Mouse (Mus musculus): Measurements from ENCODE around the gene Trim44. TPM values are rescaled to one million over a fixed set of nuclear protein-coding genes. Genes with fewer than 3 reads are reported as not detected.
A peak's percentile ranks its signal among the peaks of the same experiment; 100 is the strongest.

The Trim44 gene
- polyA plus RNA-seq (2012; ENCODE audit: insufficient read depth, insufficient read length, missing spikeins), result 52.5 and 73.3 TPM in 2 replicates

- Histone ChIP-seq H3K27ac (replicated peaks; ENCODE audit: low read depth, low read length) (no peak within 1 kb of the TSS), H3K4me3 (ENCODE audit: insufficient read depth, low read depth, low read length) (peak within 1 kb of the TSS; percentile 14; the same call in 1 of the 2 replicates), H3K4me1 (ENCODE audit: control insufficient read depth, insufficient read depth, insufficient read length, low read length) (no peaks in the 10 kb centered on the region)
These were observed at the start of gene Trim44 for GRCm38 (mm10) chr2:102407363-102408184. Trim44 (minus strand) TSS chr2:102407828.

- Histone ChIP-seq H3K4me1 (ENCODE audit: control insufficient read depth, insufficient read depth, insufficient read length, low read length) (no peaks in the 10 kb centered on the region; the same call in 1 of the 2 replicates), H3K4me3 (ENCODE audit: insufficient read depth, low read depth, low read length) (no peak overlapping the region), H3K27ac (replicated peaks; ENCODE audit: low read depth, low read length) (no peak overlapping the region)
These were observed 47.5 kb upstream of the Trim44 start for GRCm38 (mm10) chr2:102455126-102455525.

DNA sequence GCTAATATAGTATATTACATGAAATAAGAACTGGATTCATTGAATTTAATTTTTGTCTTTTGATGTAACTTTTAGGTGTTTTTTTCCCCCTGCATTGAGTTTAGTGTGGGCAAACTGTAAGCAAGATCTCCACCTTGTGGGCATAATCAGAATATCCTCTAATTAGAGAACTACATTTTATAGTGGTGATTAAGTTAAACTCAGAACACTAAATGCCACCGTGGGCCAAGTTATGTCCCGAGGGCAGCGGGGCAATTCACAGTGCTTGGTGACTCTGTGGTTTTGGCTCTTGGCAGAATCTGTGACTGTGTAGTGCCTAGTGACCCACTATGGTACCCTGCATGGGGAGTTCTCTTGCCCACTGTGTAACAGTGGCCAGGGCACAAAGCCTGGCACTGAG, 45.8 kb upstream of the Trim44 start:
- H3K4me3 ChIP-seq (ENCODE audit: insufficient read depth, low read depth, low read length), result no peak overlapping the region
- no peak overlapping the region for H3K27ac ChIP-seq (replicated peaks; ENCODE audit: low read depth, low read length)
- no peaks in the 10 kb centered on the region; the same call in 1 of the 2 replicates for H3K4me1 ChIP-seq (ENCODE audit: control insufficient read depth, insufficient read depth, insufficient read length, low read length)

DNA sequence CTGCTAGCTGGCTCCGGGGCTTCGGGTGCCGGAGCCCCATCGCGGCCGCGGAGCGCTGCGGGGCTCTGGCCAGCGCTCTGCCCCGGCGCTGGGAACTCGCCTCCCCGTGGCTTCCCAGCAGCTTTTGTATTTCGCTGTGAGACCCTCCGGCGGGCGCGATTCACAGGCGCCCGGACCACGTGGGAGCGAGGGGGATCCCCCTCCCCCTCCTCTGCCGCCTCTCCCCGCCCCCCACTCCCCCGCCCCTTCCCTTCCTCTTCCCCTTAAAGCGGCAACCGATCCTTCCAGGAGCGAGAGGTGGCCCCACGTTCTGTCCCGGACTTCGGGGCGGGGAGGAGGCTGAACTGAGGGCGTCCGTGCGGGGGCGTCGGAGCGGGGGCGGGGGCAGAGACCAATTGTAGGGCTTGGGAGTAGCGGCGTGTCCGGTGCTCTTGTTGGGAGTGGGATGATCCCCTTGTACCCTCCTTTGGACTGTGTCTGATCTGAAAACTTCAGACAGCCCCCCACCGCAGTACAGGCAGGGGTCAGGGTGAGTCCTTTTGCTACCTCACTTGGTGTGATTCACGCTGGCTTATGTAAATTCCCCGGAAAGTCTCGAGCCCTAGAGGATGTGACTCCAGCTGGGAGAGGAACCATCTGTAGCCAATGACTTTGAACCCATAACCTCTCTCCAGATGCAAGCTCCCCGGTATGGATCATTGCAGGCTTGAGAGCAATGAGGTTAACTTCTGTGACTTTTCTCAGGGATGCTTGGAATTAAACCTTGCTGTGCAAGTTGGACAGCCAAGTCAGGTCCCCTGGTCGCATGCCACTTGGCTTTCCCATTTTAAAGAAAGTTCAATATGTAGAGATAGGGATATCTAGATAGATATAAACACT, 44.3 kb upstream of the Trim44 start, which contains the start of gene Fjx1:
Fjx1 (minus strand) TSS at position 829 of the 879 bp plus-strand sequence.
- H3K4me3 ChIP-seq (ENCODE audit: insufficient read depth, low read depth, low read length), result peak within 1 kb of the TSS; percentile 52
- no peaks in the 10 kb centered on the region; the same call in 1 of the 2 replicates for H3K4me1 ChIP-seq (ENCODE audit: control insufficient read depth, insufficient read depth, insufficient read length, low read length)
- no peak within 1 kb of the TSS for H3K27ac ChIP-seq (replicated peaks; ENCODE audit: low read depth, low read length)

DNA sequence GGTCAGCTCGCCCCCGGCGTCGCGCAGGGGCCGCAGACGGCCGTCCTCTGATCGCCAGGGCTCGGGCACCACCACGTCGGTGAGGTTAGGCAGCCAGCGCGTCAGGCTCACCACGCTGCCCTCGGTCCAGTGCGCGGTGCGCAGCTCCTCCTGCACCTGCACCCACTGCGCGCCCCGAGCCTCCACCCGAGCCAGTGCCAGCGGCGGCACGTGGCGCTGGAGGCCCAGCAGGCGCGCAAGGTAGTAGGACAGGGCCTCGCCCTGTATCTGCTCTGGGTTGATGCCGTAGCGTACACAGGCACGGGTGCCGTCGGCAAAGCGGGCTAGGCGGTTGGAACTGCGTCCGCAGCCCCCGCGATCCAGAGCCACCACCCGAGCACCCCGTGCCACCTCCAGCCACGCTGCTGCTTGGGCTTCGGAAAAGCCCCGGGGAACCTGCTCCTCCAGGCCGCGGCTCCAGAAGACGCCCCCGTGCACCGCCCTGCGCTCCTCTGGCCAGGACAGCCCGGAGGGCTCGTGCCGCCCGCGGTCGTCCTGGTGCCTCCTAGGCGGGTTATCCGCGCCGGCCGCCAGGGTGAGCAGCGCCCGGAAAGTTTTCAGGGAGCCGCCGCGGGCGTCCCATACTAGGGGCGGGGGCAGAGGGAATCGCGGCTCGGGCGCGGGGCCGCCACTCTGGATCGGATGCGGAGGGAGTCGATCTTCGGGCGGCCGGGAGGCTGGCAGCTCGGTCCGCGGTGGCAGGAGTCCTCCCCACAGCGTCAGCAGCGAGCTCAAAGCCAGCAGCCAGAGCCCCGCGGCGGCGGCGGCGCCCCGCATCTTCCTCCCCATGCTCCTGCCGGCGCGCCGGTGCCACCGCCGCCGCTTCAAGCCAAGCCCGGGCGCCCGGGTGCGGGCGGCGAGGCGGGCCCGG, 43.4 kb upstream of the Trim44 start:
- Histone ChIP-seq H3K4me1 (ENCODE audit: control insufficient read depth, insufficient read depth, insufficient read length, low read length) (no peaks in the 10 kb centered on the region; the same call in 1 of the 2 replicates), H3K27ac (replicated peaks; ENCODE audit: low read depth, low read length) (no peak overlapping the region)

GRCm38 (mm10) chr2:102450248-102450760, 42.7 kb upstream of the Trim44 start:
- Histone ChIP-seq H3K4me1 (ENCODE audit: control insufficient read depth, insufficient read depth, insufficient read length, low read length) (no peaks in the 10 kb centered on the region; the same call in 1 of the 2 replicates), H3K27ac (replicated peaks; ENCODE audit: low read depth, low read length) (no peak overlapping the region)

More for the DNA sequence above, 43.4 kb upstream of the Trim44 start:
- peak overlapping the region; percentile 52 for H3K4me3 ChIP-seq (ENCODE audit: insufficient read depth, low read depth, low read length)

GRCm38 (mm10) chr2:102449630-102450247, 42.1 kb upstream of the Trim44 start:
- H3K4me1 ChIP-seq (ENCODE audit: control insufficient read depth, insufficient read depth, insufficient read length, low read length), result no peaks in the 10 kb centered on the region; the same call in 1 of the 2 replicates
- peak overlapping the region; percentile 52 for H3K4me3 ChIP-seq (ENCODE audit: insufficient read depth, low read depth, low read length)
- H3K27ac ChIP-seq (replicated peaks; ENCODE audit: low read depth, low read length), result no peak overlapping the region

More at GRCm38 (mm10) chr2:102450248-102450760, 42.7 kb upstream of the Trim44 start:
- peak overlapping the region; percentile 52 for H3K4me3 ChIP-seq (ENCODE audit: insufficient read depth, low read depth, low read length)

GRCm38 (mm10) chr2:102449056-102449455, 41.4 kb upstream of the Trim44 start:
- H3K4me3 ChIP-seq (ENCODE audit: insufficient read depth, low read depth, low read length), result no peak overlapping the region
- H3K4me1 ChIP-seq (ENCODE audit: control insufficient read depth, insufficient read depth, insufficient read length, low read length), result no peaks in the 10 kb centered on the region; the same call in 1 of the 2 replicates
- H3K27ac ChIP-seq (replicated peaks; ENCODE audit: low read depth, low read length), result no peak overlapping the region

DNA sequence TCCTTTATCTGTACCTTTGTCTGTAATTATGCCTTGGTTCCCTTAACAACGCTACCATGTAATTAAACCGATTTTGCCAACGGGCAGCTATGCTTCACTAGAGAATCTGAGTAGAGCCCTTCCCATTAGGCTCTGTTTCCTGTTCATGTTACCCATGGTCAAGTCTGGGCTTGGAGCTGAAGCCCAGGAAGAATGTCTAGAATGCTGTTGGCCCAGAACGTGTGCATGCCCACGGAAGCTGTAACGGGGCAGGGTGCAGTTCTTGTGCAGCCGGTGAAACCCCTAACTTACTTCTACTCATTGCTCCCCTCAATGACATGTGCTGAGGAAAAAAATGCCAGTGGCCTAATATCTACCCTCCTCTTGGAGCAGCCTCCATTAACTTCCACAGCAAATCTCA, 40.2 kb upstream of the Trim44 start:
- H3K27ac ChIP-seq (replicated peaks; ENCODE audit: low read depth, low read length), result no peak overlapping the region
- H3K4me1 ChIP-seq (ENCODE audit: control insufficient read depth, insufficient read depth, insufficient read length, low read length), result no peaks in the 10 kb centered on the region; the same call in 1 of the 2 replicates
- H3K4me3 ChIP-seq (ENCODE audit: insufficient read depth, low read depth, low read length), result no peak overlapping the region

- Histone ChIP-seq H3K27ac (replicated peaks; ENCODE audit: low read depth, low read length) (no peak overlapping the region), H3K4me1 (ENCODE audit: control insufficient read depth, insufficient read depth, insufficient read length, low read length) (no peaks in the 10 kb centered on the region; the same call in 1 of the 2 replicates), H3K4me3 (ENCODE audit: insufficient read depth, low read depth, low read length) (no peak overlapping the region)
These were observed 39.2 kb upstream of the Trim44 start for GRCm38 (mm10) chr2:102446851-102447250.

DNA sequence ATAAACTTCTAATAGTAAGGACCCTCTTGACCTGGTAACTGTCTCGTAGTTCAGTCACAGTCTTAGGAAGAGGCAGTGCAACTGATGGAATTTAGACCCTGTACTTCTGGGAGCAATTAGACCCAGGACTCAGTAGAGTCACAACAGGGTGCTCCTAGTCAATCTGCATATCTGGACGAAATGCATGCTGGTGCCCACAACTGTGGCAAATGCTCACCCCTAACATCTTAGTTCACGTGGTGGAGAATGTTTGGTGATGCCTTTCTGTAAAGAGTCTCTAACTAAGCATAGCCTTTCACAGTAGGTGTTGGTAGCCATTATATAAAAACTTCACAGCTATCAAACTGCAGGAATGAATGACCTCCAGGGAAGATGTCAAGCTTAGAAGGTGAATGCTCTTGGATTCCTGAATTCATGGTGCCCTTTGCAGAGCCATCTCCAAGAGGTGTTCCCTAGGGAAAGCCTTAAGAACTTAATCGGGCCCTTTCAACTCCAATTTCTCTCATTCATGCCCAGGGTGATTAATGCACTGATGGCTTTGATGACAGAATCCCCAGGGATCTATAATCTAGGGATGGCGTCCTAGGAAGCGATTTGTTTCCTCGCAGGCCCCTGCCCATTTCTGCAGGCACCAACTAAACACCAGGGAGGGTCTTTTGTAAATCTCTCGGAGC, 29.9 kb upstream of the Trim44 start:
- Histone ChIP-seq H3K4me1 (ENCODE audit: control insufficient read depth, insufficient read depth, insufficient read length, low read length) (no peaks in the 10 kb centered on the region), H3K27ac (replicated peaks; ENCODE audit: low read depth, low read length) (no peak overlapping the region), H3K4me3 (ENCODE audit: insufficient read depth, low read depth, low read length) (no peak overlapping the region)

GRCm38 (mm10) chr2:102433879-102434278, 26.3 kb upstream of the Trim44 start:
- no peak overlapping the region for H3K4me3 ChIP-seq (ENCODE audit: insufficient read depth, low read depth, low read length)
- H3K4me1 ChIP-seq (ENCODE audit: control insufficient read depth, insufficient read depth, insufficient read length, low read length), result no peaks in the 10 kb centered on the region
- no peak overlapping the region for H3K27ac ChIP-seq (replicated peaks; ENCODE audit: low read depth, low read length)

DNA sequence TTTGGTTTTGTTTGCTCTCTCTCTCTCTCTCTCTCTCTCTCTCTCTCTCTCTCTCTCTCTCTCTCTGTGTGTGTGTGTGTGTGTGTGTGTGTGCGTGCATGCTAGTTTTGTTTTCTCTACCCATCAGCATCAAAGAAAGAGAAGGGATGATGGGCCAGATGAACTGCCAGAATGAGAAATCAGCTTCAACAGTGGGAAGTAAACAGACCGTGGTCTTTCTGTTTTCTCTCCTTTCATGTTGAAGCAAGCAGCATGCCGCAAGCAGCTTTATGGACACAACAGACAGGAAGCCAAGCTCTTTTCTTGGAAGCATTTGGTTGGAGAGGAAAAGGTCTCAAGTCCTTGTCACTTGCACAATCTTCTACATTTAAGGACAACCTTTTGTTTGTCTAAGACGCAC, 23.5 kb upstream of the Trim44 start:
- Histone ChIP-seq H3K4me1 (ENCODE audit: control insufficient read depth, insufficient read depth, insufficient read length, low read length) (no peaks in the 10 kb centered on the region), H3K4me3 (ENCODE audit: insufficient read depth, low read depth, low read length) (no peak overlapping the region), H3K27ac (replicated peaks; ENCODE audit: low read depth, low read length) (no peak overlapping the region)
